Mouse (Mus musculus) layer of hippocampus, adult 11-12 months (tissue): ENCODE measurements around the gene Ryr2.
"Not testable (repeated sequence)": the region's sequence is repeated elsewhere in the genome, so short reads cannot be mapped to it uniquely, and the experiment has no call there.

Experiments
- DNase-seq: peaks from one replicate; pipeline ENCODE4 v3.0.0; 2022; ENCODE audit warnings: low spot score

The Ryr2 gene

GRCm38 (mm10) chr13:11880503-11881227, 226.1 kb downstream of the Ryr2 start:
- DNase-seq, result no peak

- DNase-seq, result no peak
Observed at GRCm38 (mm10) chr13:11879037-11879436, 227.7 kb downstream of the Ryr2 start.

GRCm38 (mm10) chr13:11874852-11875251, 231.9 kb downstream of the Ryr2 start:
- DNase-seq, result no peak

- no peak for DNase-seq
Observed at GRCm38 (mm10) chr13:11869971-11870370, 236.8 kb downstream of the Ryr2 start.

- DNase-seq, result no peak
Observed at GRCm38 (mm10) chr13:11869486-11869885, 237.3 kb downstream of the Ryr2 start.

- peak; percentile 23 for DNase-seq
Observed at GRCm38 (mm10) chr13:11868979-11869378, 237.8 kb downstream of the Ryr2 start.

- DNase-seq, result no peak
Observed at GRCm38 (mm10) chr13:11868056-11868455, 238.7 kb downstream of the Ryr2 start.

GRCm38 (mm10) chr13:11865261-11865660, 241.5 kb downstream of the Ryr2 start:
- DNase-seq, result no peak

GRCm38 (mm10) chr13:11851691-11852090, 255.1 kb downstream of the Ryr2 start:
- DNase-seq, result no peak

GRCm38 (mm10) chr13:11843889-11844288, 262.9 kb downstream of the Ryr2 start:
- DNase-seq, result no peak

GRCm38 (mm10) chr13:11837870-11838269, 268.9 kb downstream of the Ryr2 start:
- DNase-seq, result no peak

- DNase-seq, result no peak
Observed at GRCm38 (mm10) chr13:11837152-11837551, 269.6 kb downstream of the Ryr2 start.

GRCm38 (mm10) chr13:11836304-11837078, 270.3 kb downstream of the Ryr2 start:
- DNase-seq, result no peak

- no peak for DNase-seq
Observed at GRCm38 (mm10) chr13:11831210-11831609, 275.5 kb downstream of the Ryr2 start.

- no peak for DNase-seq
Observed at GRCm38 (mm10) chr13:11825563-11826226, 281.1 kb downstream of the Ryr2 start.

GRCm38 (mm10) chr13:11818723-11819122, 288.0 kb downstream of the Ryr2 start:
- no peak for DNase-seq

GRCm38 (mm10) chr13:11809365-11809764, 297.4 kb downstream of the Ryr2 start:
- not testable (repeated sequence) for DNase-seq

- DNase-seq, result no peak
Observed at GRCm38 (mm10) chr13:11792536-11792935, 314.2 kb downstream of the Ryr2 start.

GRCm38 (mm10) chr13:11790536-11790935, 316.2 kb downstream of the Ryr2 start:
- no peak for DNase-seq

- no peak for DNase-seq
Observed at GRCm38 (mm10) chr13:11782411-11783155, 324.2 kb downstream of the Ryr2 start.

- no peak for DNase-seq
Observed at GRCm38 (mm10) chr13:11781065-11781464, 325.7 kb downstream of the Ryr2 start.

- no peak for DNase-seq
Observed at GRCm38 (mm10) chr13:11777726-11778125, 329.0 kb downstream of the Ryr2 start.
